Mouse (Mus musculus) testis, adult 2 months (tissue): Measurements from ENCODE around the gene Gm9857.

ENCODE experiments used
- CTCF ChIP-seq: fragments of 200-500 bp; IDR thresholded peaks from 2 replicates; pipeline ENCODE4 v1.5.1; 2012; ENCODE audit warnings: low read depth, mild to moderate bottlenecking, inconsistent platforms, low read length, moderate library complexity; ENCODE audit not compliant: control insufficient read depth, insufficient read depth, insufficient replicate concordance
- POLR2A ChIP-seq: fragments of 200-500 bp; IDR thresholded peaks from 2 replicates; pipeline ENCODE4 v1.6.1; 2012; ENCODE audit warnings: low read depth, mild to moderate bottlenecking, inconsistent platforms, low read length, moderate library complexity; ENCODE audit not compliant: control insufficient read depth

DNA sequence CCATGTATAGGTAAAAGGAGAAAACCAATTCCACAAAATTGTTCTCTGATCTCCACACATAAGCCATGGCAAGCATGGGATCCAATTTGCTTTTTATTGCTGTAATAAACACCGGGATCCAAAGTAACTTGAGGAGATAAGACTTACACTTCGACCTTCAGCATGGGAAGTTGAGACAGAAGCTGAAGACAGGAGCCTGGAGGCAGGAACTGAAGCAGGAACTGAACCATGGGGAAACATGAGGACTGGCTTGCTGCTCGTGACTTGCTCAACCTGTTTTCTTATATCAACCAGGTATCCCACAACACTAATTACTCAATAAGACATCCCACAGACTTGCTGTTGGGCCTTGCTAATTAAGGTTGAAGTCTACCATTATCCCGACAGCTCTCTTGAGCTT, 47.3 kb downstream of the Gm9857 start:
- TF ChIP-seq CTCF: no peak
- no peak for TF ChIP-seq POLR2A
